Mouse (Mus musculus) cortical plate, adult 2 months (tissue): ENCODE data around the gene Magi1.

ENCODE experiments used
- CTCF ChIP-seq: fragments of 200-500 bp; IDR thresholded peaks from 2 replicates; pipeline ENCODE4 v1.5.1; 2011; ENCODE audit warnings: mild to moderate bottlenecking, control low read depth, low read length; ENCODE audit not compliant: insufficient read depth; ENCODE audit errors: extremely low read depth
- POLR2A ChIP-seq: fragments of 200-500 bp; IDR thresholded peaks from 2 replicates; pipeline ENCODE4 v1.6.1; 2011; ENCODE audit warnings: mild to moderate bottlenecking, low read length, control low read depth; ENCODE audit not compliant: insufficient read depth; ENCODE audit errors: extremely low read depth

- TF ChIP-seq CTCF = no peak
- no peak for TF ChIP-seq POLR2A
Observed at GRCm38 (mm10) chr6:94265244-94265935, 18.3 kb downstream of the Magi1 start.
